Mouse (Mus musculus): ENCODE measurements around the gene Rcan2.

The Rcan2 gene

DNA sequence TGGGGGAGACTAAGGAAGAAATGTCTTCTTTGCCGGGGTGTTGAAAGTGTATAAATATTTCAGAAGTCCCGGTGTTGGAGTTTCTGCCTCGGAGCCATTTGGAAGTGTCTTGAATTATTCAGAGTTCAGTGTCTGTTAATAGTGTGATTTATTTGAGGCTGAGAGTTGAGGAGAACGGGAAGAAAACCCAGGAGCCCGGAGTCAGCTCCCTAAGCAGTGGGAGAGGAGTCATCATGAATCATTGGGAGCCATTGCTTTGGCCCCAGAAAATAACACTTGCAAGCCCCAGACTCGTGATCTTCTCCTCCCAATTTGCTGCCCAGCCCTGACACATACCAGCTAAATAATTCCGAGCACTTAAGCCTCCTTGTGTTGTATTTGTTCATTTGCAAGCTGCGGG is 115.0 kb downstream of the Rcan2 start:
- no peak for DNase-seq (ENCODE audit: low spot score)

DNA sequence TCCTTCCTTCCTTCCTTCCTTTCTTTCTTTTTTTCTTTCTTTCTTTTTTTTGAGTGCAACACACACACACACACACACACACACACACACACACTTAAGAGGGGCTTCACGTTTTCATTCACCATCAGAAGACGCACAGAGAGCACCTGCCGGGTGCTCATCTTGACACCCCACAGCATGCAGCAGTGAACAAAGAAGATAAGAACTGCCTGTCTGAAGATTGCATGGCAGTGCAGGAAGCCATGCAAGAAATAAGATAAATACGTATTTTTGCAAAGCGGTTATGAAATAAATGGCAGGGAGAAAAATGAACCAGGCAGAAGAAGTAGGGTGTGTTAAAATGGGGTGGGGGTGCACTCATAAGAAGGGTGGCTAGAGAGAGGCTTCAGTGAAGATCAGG is 116.0 kb downstream of the Rcan2 start:
- DNase-seq (ENCODE audit: low spot score), result no peak

DNA sequence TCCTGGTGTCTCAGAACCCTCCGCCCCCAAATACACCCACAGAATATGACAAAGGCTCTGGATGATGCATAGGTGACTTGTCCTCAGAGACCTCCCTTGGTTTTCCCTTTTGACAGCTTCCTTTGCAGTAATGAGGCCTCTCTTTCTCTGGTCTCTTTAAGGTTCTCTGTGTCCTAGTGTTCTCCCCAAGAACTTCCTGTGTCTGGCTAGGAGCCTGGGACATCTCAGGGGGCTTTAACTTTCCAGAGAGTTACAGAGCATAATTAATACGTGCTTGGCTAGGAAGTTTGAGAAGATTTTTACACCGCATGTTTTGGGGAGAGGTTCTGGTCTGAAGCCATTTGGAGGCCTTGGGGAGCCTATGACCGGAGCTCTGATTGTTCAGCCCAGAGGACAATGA is 128.7 kb downstream of the Rcan2 start:
- DNase-seq (ENCODE audit: low spot score), result no peak

DNA sequence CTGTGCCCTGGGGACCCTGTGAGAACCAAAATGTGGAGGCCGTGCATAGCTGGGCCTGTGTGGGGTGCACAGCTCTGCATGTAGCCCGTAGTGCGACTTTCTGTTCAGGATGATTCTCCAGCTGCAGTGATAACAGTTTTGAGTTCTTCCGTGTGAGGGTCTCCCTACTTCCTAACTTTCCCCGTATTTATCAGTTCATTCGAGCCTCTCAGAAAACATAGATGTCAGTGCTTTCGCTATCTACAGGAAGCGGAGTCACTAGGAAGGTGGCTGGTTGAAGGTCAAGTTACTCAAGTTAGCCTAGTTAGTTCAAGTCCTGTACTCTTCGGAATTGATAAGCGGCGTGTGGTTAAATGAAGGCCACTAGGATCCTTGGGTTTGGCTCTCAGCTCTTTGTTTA is 130.6 kb downstream of the Rcan2 start:
- no peak for DNase-seq (ENCODE audit: low spot score)

DNA sequence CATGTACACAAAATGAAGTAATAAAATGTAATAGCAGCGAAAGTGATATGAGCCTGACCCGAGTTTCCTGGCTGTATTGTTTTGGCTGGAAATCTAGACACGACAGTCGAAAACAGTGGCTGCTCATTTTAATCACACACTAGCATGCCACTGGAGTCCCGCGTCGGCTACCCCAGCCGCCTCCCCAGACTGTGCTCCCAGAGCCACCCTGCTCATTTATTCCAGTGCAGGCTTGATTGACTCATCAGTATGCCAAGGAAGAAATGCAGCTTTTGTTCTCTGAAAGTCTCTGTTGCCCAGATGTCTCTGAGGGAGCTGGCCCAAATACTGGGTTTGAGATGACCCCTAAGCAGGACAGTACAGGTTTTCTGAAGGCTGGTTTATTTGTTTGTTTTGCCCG is 132.9 kb downstream of the Rcan2 start:
- no peak for DNase-seq (ENCODE audit: low spot score)

DNA sequence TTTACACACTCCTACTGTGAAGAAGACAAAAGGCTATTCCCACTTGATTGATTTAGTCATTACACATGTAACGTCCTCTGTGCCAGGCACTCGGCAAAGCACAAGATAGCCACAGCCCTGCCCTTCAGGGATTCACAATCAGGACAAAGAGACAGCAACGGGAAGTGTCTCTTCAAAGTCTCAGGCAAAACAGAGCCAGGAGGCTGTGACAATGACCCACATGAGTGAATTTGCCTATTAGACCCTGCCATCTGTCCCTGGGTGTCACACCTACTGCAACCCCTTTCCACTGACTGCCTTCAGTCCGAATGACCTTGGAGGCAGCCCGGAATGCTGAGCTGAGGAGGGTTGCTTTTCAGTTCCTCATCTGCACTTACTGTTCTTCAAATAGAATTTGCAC is 151.1 kb downstream of the Rcan2 start:
- DNase-seq (ENCODE audit: low spot score), result no peak

DNA sequence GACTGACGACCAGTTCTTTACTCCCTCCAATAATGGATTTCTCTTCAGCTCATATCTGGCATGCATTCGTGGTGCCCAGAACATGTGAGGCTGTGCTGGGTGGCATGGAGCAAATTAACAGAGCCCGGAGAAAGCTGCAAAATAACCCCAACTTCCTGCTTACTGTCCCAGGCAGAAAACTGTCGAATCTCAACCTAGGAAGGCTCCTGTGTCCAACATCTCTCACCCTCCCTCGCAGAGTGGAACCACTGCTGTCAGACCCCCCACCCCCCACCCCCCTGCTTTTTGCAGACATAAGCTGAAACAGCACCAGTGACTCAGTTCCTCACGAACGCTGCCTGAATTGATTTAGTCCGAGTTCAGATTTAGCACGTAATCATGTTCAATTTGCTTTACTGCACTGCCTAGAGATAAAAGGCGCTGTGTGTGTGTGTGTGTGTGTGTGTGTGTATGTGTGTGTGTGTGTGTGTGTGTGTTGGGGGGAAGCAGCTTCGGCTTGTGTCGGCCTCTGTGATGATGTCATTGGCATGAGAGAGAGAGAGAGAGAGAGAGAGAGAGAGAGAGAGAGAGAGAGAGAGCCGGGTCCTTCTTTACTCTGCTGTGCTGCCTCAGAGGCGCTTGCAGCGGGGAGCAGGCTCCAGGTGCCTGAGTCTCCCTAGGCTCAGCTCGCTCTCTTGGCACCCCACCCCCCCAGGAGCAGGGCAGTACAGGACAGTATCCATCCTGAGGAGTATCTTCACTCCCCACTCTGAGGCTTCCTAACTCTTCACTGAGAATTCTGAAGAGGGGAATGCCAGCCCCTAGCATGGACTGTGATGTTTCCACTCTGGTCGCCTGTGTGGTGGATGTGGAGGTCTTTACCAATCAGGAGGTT is 151.7 kb downstream of the Rcan2 start:
- no peak for DNase-seq (ENCODE audit: low spot score)

DNA sequence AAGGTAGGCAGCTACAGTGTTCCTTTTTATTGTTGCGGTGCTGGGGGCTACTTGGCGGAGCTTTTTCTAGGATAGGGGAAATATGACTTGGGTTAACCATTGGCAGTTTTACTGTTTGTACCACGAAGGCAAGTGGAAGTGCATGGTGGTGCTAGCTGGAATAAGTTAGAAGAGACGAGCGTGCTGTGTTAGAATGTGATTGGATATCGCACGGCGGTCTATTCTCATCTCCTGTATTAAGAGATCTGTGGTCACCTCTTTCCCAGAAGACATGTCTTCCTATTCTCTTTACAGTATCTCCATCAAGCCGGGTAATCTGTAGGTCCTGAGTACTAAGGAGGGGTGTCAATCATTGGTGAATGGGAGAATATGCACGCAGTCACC is 152.4 kb downstream of the Rcan2 start:
- DNase-seq (ENCODE audit: low spot score), result no peak

DNA sequence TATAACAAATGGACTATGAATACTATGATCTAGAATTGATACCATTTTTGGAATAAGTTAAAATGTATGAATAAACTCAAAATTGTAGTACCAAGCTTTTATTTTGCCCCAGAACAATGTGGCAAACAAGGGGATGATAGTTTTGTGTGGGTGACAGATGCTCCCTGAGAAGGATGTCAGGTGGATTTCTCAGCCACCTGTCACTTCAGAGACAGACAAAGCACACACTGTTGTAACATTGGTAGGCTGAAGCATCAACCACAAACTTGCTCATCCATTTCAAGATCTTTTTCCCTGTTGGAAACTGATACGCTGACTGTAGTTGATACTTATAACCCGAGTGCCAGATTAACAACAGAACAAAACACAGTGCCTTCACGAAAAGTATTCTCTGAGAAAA is 158.6 kb downstream of the Rcan2 start:
- no peak for DNase-seq (ENCODE audit: low spot score)

DNA sequence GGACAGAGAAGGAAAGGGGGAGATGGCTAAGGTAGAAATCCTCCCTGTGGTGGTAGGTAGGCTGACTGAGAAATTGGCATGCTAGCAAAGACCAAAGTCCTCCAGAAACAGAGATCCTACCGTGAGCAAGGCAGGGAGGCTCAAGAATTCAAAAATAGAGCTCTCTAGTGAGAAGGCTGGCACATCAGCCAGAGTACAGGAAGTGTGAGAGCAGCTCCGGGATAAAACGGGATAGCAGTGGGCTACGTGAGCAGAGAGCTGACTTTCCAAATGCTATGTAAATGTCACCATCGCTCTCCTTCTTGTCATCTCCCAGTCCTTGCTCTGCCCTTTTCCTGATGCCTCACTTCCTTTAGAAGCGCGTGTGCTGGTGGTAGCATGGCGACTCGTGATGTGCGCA is 168.8 kb downstream of the Rcan2 start:
- DNase-seq (ENCODE audit: low spot score), result no peak

DNA sequence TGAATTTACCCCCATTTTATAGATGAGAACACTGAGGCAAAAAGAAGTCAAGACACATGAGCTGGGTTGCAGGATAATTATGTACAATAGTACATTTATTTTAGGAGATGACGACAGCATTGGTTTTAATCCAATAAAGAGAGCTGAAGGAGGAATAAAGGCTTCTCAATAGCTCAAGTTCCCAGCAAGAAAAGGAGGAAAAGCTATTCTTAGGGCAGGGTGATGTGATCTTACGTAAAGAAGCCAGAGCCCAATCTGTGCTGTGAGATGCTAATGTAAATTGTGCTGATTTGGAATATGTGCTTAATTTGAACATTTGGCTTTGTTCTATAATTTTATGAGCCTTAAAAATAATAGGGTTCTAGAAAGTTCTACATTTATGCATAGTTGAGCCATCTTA is 176.4 kb downstream of the Rcan2 start:
- DNase-seq (ENCODE audit: low spot score), result no peak

DNA sequence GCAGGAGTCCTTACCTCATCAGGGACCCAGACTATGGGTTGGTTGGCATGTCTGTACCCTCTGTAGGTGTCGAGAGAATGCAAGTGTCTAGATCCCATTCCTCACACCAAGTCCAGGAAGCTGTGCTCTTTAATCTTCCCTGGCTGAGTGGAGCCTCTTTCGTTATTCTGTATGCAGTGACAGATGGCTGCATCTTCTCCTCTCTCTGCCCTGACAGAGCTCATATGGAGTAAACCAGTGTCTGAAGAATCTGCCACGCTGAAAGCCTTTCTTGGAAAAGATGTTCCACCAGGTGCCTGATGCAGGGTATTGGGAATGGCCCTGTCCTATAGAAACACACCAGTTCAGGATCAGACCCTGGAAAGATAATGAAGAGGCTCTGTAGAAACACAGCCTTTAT is 178.8 kb downstream of the Rcan2 start:
- no peak for DNase-seq (ENCODE audit: low spot score)

DNA sequence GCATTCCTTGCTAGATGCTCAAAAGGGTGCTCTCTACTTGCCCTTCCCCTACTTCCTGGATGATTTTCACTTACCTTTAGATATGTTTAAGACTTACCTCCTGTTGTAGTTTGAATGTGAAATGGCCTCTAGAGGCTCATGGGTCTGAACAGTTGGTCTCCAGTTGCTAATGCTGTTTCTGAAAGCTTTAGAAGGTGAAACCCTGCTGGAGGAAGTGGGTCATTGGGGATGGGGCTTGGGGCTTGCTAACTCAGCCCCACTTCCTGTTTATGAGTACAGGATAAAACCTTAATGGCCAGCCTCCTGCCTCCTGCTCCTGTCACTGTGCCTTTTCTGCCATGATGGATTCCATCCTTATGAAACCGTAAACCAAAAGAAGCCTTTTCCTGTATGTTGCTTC is 181.4 kb downstream of the Rcan2 start:
- DNase-seq (ENCODE audit: low spot score), result no peak

DNA sequence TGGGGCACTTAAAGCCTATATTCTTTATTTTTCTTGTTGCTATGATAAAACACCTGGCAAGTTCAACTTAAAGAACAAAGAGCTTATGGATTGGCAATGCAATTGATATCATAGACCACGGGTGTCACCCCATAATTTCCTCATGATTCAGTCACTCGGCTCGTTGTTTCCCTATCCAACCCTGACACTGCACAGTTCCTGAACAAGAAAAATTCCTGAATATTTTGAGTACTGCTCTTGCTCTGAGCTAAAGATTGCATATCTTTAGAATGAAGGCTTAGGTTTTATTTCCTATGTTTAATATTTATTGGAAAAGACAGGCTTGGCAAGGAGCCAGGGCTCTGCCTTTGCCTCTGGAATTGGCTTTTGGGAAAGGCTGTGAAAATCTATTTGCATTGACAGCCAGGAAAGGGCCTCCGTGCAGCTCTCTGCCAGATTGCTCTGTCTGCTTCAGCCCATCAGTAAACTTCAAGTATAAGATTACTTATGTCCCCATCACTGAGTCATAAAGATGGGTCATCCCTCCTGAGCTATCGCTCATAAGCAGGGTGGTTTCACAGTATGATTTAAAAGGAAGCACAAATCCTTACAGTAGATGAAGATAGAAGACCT is 188.3 kb downstream of the Rcan2 start:
- DNase-seq (ENCODE audit: low spot score), result no peak

DNA sequence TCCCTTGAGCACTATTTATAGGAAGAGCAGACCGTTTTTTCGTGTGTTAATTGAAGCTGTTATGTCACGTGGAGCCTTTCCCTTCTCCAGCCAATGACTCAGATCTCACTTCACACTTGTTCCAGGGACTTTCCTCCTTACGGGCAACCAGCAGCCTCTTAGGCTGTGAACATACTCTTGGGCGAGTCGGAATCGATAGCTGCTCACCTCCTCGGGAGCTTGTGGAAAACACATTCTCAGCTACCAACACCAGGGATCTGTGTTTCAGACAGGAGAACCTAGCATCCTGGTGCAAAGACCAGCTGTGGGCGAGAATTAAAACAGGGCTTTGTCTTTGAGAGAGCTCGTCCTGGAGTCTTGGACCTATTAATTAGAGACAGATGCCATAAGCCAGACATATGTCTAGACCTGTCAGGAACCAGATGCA is 189.8 kb downstream of the Rcan2 start:
- no peak for DNase-seq (ENCODE audit: low spot score)

DNA sequence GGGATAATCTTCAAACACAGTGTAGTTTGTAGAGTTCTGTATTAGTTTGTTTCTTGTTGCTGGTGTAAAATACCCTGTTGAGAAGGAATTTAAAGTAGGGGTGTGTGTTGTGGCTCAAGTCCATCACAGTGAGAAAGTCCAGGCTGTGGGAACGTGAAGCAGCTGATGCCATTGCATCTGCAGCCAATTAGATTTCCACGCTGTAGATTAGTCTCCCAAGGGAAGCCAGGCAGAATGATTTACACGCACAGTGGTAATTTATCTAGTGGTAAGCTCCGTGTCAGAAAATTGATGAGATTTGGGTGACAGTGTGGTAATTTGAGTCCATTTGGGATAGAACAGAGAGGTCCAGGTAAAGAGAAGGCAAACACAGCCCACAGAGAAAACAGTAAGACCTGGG is 192.9 kb downstream of the Rcan2 start:
- no peak for DNase-seq (ENCODE audit: low spot score)

DNA sequence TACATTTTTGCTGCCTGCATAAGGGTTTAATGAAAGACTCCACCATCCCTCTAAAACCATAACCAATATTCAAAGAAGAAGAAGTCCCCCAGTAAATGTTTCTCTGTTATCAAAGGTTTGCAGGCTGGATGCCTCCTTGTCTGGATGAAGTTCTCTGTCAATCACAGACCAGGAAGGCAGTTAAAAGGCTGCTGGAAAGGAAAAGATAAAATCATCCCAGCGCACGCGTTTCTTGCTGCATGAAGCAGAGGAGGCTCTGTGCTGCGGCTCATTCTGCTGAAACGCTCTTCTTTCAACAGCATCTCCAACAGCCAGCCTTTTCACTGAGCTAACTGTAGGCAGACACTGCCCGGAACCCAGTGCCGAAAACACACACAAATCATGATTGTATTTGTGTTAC is 196.4 kb downstream of the Rcan2 start:
- no peak for DNase-seq (ENCODE audit: low spot score)

DNA sequence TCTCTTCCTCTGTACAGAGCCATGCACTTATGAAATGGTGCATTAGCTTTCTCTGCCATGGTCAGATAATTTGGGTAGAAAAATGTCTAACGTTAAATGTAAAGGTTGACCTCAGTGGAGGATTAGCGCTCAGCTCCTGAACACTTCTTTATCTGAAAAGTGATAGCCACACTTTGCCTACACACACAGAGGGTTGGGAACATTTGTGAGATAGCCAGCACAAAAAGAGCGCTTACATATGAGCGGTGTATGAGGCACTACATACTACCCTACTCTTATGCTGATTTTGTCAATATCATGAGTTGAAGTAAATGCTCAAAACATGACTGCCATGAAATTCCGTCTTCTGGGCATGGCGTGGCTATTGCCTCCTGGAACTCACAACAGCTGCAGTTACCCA is 196.9 kb downstream of the Rcan2 start:
- DNase-seq (ENCODE audit: low spot score), result no peak

DNA sequence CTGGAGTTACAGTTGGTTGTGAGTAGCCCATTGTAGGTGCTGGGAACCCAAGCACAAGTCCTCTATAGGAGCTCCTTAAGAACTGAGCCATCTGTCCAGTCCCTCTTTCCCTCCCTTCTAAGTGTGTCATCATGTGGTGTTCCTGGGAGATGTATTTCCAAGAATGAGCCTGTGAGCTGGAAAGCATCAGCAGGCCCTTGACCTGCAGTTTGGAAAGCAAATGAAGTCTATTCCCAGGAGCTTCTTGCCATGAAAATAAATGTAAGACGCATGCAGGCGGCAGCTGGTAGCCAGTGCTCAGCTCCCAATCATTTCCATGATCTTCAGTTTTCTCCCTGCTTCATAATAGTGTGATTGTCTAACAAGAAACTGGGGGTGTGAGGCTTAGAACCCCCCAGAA is 203.2 kb downstream of the Rcan2 start:
- DNase-seq (ENCODE audit: low spot score), result no peak

DNA sequence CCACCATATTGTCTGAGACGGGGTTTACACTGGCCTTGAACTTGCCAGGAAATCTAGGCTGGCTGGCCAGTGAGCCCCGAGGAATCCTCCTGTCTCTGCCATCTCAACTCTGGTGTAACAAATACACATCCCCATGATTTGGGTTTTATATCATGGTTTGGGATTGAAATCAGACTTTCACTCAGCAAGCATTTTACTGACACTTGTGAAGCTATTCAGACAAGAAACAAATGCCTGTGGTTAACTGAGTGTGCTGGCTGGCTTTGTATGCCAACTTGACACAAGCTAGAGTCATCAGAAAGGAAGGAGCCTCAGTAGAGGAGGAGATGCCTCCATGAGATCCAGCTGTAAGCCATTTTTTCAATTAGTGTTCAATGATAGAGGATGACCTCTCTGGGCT is 206.3 kb downstream of the Rcan2 start:
- no peak for DNase-seq (ENCODE audit: low spot score)

DNA sequence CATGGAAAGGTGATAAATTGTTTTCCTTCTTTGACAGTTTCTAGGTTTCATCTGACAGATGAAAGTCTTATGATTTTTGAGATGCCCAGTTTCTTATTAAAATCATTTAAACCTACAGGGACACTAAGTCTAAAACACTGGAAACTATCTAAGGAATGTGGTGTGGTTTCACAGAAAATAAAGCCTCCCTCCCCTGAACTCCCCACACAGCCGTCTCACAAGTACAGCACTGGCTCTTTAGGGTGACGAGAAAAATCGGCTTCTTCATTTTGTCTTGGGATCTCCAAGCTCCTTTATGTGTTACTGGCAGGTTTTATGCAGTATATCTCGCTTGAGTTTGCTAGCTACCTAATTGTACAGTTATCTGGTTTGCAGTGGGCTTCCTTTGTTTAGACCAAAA is 210.8 kb downstream of the Rcan2 start:
- no peak for DNase-seq (ENCODE audit: low spot score)

DNA sequence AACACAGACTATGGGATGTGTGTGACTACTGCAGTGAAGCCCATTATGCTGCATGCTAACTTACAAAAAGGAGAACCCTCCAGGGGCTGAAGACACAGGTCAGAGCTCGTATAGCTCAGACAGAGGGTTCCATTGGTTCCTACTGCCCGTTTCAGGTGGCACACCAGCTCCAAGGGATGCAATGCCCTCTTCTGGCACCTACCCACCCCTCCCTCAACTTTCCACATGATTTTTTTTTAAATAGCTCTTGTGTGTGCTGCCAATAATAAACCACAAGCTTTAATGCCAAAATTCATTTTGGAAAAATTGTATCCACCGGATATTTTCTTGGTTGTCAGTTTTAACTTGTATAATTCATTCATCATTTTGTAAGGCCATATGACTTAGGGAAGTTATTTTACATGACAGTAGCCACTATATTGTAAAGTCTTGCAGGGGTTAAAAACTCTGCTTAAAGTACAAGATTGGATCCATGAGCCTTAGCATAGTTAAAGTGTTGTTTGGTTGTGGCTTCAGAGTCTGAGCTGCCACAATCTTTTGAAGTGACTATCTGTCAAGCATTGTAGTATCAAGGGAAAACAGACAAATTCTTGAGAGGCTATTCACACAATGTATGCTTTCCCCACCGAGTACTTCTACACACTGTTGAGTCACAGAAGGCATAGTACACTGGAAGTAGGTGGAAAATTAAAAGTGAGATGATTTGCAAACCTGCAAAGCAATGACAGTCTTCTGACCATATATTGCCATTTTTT is 212.8 kb downstream of the Rcan2 start:
- DNase-seq (ENCODE audit: low spot score), result no peak

DNA sequence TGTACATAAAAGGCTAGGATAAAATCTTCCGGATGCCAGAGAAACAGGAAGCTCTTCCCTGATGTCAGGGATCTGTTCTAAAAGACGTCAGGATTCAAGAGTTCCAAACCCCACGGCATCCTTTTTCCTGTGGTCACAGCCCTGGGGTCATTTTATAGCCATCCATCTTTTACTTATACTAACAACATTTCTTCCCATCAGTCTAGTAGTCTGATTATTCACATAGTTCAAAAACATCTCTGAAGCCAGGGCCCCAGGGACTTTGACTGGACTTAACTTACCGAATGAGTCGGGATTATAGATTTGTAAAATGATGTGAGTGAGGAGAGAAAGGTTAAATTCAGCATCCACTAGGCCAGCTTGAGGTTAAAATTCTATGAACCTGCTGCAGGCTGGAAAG is 215.2 kb downstream of the Rcan2 start:
- no peak for DNase-seq (ENCODE audit: low spot score)

Measured in urinary bladder, postnatal 25 days (tissue).